Mouse (Mus musculus) left cerebral cortex, adult 2 months (tissue): ENCODE measurements at regions not wholly inside any gene's neighbourhood (a gene's known extent, or its start where the extent isn't known, plus 50 kb on each side); places are given as distances from the start of the nearest gene placed in this dataset.

Source experiments
- DNase-seq, 2 experiments: peaks; one replicate each; pipeline ENCODE4 v3.0.0; 2021 to 2022; ENCODE audit warnings: low spot score in 2 of 2, mixed read lengths in 1 of 2; ENCODE audit errors: extremely low spot score in 1 of 2
- H3K27ac ChIP-seq: fragments of 200-600 bp; 2 replicates; pipeline ENCODE4 v1.8.1; 2022
- H3K4me3 ChIP-seq: fragments of 200-600 bp; 2 replicates; pipeline ENCODE4 v1.8.1; 2022
- CTCF ChIP-seq: fragments of 200-600 bp; IDR thresholded peaks from 2 replicates; pipeline ENCODE4 v1.8.1; 2022; ENCODE audit warnings: antibody characterized with exemption, mild to moderate bottlenecking, moderate library complexity
- intact Hi-C: fragments of 180-260 bp; cut with DNase I; formaldehyde crosslinking; loops from one replicate; pipeline ENCODE4 v1.15.1; 2025

DNA sequence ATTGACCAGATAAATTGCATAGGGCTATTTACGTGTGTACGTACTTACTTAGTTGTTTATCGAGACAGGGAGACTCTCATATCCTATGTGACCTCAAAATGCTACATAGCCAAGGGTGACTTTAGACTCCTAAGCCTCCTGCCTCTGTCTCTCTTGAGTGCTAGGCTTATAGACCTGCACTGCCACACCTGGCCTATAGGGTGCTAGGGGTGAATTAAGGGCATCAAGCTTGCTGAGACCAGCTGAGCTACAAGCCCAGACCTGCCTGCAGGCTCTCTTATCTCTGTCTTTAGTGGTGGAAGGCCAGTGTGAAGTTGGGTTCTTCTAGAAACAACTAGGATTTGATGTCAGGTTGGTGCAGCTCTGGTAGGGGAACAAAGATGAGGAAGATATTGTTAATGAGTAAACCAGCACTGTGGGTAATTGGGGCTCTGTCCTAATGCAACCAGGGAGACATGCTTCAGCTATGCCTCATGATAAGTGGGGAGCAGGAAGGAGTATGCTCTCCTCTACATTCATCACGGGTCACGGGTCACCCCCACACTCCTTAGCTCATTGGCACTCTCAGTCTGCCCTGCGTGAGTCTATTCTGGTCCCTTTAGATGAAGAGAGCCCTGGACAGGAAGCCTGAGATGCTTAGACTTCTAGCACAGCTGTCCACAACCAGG is 387.8 kb downstream of the Med13l start:
- H3K4me3 ChIP-seq = no peak overlapping the region
- no peak for DNase-seq
- H3K27ac ChIP-seq = no peak overlapping the region
- no peak; the same call in 1 of the 2 replicates for TF ChIP-seq CTCF
- intact Hi-C loops = no loop called here

DNA sequence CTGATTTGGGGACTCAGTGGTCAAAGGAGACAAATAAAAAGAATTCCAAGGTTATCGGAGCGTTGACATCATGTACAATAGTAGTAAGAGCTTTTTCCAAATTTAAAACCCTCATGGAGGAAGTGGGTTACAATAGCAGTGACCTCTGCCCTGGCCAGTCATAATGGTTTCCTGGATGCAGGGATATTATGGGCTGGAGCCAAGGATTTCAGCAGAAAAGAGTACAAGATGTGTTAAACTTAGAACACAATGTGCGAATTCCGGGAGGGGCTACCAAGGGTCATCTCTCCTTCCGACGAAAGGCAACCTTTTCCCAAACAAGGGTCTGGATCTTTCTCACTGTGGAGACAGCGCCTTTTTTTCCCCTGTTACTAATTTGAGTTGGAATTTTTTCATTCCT is 390.6 kb downstream of the Med13l start:
- no peak for TF ChIP-seq CTCF

DNA sequence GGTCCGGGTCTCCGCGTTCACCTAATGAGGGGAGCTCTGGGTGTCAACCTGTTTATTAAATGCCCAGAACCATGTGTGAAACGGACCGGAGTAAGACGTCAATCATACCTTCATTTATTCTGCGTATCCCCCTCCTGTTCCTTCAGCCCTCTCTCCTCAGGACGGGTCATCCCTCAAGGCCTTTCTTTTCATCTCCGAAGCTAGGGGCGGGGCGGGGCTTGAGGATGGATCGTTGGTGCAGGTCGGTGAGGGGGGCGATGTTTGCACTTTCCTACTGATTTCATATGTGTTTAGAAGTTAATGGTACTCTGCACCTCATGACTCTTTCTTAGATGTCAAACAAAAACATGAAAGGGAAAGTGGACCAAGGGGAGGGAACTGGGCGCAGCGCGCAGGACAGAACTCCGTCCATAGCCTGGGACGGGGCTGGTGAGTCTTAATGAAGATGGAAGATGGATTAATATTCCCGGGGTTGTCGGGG is 400.1 kb downstream of the Med13l start:
- no peak for TF ChIP-seq CTCF
- no peak overlapping the region for H3K27ac ChIP-seq
- DNase-seq = no peak
- intact Hi-C loops = no loop called here
- no peak overlapping the region for H3K4me3 ChIP-seq

More for the DNA sequence above, 390.6 kb downstream of the Med13l start:
- no peak for DNase-seq
- intact Hi-C loops = no loop called here
- no peak overlapping the region for H3K27ac ChIP-seq
- no peak overlapping the region for H3K4me3 ChIP-seq

DNA sequence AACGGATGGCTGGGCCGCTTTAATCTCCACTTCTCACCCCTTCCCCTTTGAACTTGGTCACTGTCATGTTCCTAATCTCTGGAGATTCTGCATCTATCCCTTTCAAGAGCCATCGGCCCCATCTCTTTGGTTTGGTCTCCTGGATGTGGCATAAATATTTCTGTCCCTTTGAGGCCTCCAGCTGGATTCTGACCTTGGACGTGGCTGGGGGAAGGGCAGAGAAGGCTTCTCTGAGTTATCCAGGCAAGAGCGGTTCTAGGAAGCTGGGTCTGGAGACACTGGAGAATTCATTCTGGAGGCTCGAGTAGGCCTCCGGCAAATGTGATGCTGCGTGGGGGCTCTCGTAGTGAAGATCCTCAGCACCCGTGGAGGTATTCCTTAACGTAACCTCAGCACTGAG is 400.6 kb downstream of the Med13l start:
- intact Hi-C loops = no loop called here
- DNase-seq = no peak
- Histone ChIP-seq H3K27ac (no peak overlapping the region), H3K4me3 (no peak overlapping the region)
- TF ChIP-seq CTCF = no peak

DNA sequence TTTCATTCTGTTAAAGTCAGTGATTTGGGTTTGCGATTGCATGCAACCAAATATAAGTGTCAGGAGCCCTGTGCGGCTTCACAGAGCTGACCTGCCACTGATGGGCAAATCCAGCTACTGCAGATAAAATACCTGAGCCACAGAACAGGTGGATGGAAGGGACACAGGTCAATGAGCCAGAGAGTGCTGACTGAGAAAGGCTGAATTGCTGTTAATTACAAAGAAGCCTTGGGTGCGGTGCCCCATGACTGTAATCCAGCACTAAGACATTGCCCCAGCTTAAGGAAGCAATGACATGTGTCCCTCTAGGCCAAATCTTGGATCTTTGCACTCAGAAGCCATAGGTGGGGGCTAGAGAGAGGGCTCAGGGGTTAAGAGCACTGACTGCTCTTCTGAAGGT is 401.7 kb downstream of the Med13l start:
- Histone ChIP-seq H3K27ac (no peak overlapping the region), H3K4me3 (no peak overlapping the region)
- intact Hi-C loops = no loop called here
- TF ChIP-seq CTCF = no peak
- DNase-seq = no peak

DNA sequence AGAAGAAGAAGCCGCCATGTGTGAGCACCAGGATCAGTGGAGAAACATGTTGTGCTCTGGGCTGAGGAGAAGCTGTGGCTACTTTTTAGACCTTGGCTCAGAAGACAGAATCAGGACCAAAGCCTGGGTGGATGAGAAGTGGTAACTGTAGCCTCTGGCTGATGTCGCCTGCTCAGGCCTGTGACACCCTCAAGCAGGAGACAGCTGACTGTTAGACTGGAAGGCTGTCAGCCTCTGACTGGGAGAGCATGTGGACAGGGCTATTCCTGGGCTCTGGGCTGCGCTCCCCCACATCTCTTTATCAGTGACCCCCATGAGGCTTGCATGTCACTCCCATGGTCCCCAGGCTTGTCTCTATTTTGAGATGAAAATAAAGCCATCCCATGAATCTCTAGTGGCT is 402.5 kb downstream of the Med13l start:
- no peak for TF ChIP-seq CTCF
- no peak overlapping the region for H3K4me3 ChIP-seq
- no peak for DNase-seq
- no peak overlapping the region for H3K27ac ChIP-seq
- intact Hi-C loops = no loop called here

DNA sequence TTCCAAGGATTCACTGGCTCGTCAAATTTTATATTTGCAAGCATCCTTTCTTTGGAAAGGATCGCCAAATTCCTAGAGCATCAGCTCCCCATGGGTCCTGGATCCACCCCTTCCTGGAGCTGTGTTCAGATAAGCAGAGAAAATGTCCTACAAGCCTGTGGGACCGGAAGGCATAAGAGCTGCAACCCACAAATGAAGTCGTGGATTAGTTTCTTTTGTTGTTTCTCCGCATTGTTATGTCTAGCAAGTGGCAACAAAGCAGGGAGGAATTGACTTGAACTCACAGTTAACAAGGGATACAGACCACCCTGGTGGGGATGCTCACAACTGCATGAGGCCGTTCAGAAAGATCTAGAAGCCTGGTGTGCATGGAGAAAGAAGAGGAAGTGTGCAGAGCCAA is 406.4 kb downstream of the Med13l start:
- no peak for TF ChIP-seq CTCF
- no peak overlapping the region for H3K4me3 ChIP-seq
- no peak overlapping the region for H3K27ac ChIP-seq
- intact Hi-C loops = no loop called here
- DNase-seq = no peak

DNA sequence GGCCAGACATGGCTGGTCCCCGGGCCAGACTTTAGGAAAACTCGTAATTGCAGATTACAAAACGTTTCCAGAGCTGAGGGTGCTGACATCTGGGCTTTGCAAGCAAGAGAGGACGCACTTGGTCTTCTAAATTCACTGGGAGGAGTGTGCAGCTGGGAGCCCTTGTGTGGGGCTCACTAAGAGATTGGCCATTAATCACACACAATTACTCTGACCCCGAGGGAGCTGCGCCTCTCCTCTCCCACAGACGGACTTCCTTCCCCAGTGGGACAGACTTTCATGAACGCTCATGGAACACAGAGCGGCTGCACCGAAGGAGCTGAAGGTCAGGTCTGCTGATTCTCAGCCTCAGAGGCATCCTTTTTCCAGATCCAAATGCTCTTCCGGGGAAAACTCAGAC is 407.2 kb downstream of the Med13l start:
- Histone ChIP-seq H3K27ac (no peak overlapping the region), H3K4me3 (no peak overlapping the region)
- no peak for DNase-seq
- no peak for TF ChIP-seq CTCF
- intact Hi-C loops = no loop called here

DNA sequence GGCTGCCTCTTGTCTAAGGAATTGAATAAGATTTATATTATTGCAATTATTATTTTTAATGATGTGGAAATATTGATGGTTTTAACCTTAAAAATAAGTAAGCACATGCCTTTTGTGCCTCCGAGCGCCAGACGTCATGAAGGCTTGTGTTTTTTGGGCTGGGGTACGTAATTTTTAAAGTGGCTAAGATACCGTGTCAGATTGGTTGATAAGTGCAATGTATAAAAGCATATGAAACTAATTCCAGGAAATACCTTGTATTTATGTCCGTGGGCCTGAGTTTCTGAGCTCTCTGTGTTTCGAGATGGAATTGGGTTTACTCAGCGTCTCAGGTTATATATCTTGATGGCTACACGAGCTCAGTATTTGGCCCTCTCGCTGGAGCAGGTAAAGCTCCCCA is 414.7 kb downstream of the Med13l start:
- Histone ChIP-seq H3K27ac (no peak overlapping the region), H3K4me3 (no peak overlapping the region)
- TF ChIP-seq CTCF = no peak
- intact Hi-C loops = no loop called here
- no peak for DNase-seq

DNA sequence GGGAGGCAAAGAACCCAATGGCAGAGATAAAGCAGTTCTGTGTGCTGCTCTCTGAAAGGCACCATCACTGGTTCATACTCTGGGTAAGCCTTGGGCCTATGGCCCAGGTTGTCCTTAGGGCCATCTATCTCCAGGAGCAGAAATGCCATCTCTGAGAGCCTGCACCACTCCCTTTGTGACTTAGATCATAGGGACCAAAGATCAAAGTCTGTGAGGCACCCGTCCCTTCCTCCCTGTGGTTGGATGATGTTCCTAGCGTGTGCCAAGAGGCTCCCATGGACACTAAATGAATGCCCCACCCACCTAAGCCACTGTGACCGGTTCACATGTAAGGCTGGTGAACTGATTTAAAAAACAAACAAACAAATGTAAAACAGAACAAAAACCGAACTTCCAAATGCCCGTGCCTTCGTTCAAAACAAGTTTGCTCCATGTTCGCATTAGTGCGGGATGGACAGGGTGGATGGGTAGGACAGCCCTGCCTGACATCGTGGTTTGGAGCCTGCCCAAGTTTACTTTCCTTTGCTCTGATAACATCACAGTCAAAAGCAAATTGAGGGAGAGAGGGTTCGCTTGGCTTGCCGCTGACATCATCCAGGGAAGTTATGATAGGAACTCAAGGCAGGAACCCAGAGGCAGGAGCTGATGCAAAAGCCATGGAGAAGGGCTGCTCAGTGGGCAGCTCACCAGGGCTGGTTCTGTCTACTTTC is 418.6 kb downstream of the Med13l start:
- Histone ChIP-seq H3K27ac (no peak overlapping the region), H3K4me3 (no peak overlapping the region)
- no peak for DNase-seq
- intact Hi-C loops = no loop called here
- TF ChIP-seq CTCF = no peak

DNA sequence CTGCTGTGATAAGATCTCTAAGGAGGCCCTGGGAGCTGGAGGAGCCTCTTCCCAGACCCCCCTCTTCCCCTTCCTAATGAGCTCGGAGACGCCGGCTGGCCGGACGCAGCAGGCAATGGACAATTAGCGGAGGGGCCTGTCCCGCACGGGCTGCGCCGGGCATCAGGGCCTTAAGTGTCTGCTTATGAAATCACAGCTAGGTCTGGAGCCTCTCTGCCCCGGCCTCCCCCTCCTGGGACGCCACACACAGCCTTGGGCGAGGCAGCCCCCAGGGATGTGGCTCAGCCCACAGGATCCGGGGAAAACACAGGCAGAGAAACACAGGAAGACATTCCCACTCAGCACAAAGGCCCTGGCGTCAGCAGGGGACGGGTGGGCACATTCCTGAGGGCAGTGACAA is 420.6 kb downstream of the Med13l start:
- no peak for TF ChIP-seq CTCF
- no peak overlapping the region for H3K4me3 ChIP-seq
- intact Hi-C loops = no loop called here
- H3K27ac ChIP-seq = no peak overlapping the region
- no peak for DNase-seq

DNA sequence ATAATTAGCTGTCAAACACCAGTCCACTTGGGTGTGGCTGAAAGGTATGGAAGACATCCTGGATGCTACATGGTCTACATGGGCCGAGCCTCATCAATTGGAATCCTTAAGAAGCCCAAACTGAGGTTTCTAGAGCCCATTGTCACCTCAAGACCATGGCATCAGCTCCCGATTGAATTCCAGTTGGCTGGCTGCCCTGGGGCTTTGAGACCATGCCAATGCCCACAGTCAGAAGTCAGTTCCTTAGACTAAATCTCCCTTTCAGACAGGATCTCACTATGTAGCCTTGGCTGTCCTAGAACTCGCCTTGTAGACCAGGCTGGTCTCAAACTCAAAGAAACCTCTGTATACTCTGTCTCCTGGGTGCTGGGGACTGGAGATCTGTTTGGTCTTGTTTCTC is 423.8 kb downstream of the Med13l start:
- DNase-seq = no peak

More for the DNA sequence above, 423.8 kb downstream of the Med13l start:
- intact Hi-C loops = no loop called here
- Histone ChIP-seq H3K4me3 (no peak overlapping the region), H3K27ac (no peak overlapping the region)
- TF ChIP-seq CTCF = no peak
